Mouse (Mus musculus) liver, embryonic 14.5 days (tissue): ENCODE measurements around the gene Hyal1.
A peak's percentile ranks its signal among the peaks of the same experiment; 100 is the strongest.

Source experiments
- CTCF ChIP-seq: IDR thresholded peaks from 2 replicates; pipeline ENCODE4 v1.5.1; 2016; ENCODE audit warnings: antibody characterized with exemption, low read depth, control low read depth
- EP300 ChIP-seq: IDR thresholded peaks from 2 replicates; pipeline ENCODE4 v1.6.1; 2016; ENCODE audit warnings: antibody characterized with exemption, low read depth

- TF ChIP-seq CTCF = no peak; the same call in 1 of the 2 replicates
- TF ChIP-seq EP300 = 0 out of 2 replicates have a peak, but pooled peaks have one; percentile 7
Observed at GRCm38 (mm10) chr9:107612945-107613569, 36.3 kb downstream of the Hyal1 start.
